Mouse (Mus musculus) induced T-regulatory cell, adult 2 months (primary cell): ENCODE measurements around the gene Ube2l3.
A peak's percentile ranks its signal among the peaks of the same experiment; 100 is the strongest.
"Not testable (repeated sequence)": the region's sequence is repeated elsewhere in the genome, so short reads cannot be mapped to it uniquely, and the experiment has no call there.

ENCODE experiments used
- DNase-seq: peaks from one replicate; pipeline ENCODE4 v3.0.0-alpha.2; 2012; ENCODE audit warnings: low read depth

Ube2l3 gene

DNA sequence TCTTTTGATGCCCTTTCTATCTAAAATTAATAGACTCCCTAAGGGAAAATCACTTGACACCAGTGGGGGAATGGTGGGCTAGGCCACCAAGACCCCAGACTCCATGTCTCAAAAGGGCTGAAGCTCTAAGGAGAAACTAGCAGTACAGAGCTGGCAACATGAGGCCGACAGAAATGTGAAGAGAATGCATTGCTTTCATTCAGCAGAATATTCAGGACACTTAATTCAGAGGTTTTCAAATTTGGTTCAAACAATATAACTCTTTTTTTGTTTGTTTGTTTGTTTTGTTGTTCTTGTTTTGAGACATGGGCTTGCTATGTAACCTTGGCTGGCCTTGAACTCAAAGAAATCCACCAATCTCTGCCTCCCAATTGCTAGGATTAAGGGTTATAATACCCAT lies at the start of gene Ube2l3:
Gene Ube2l3, minus strand, starts transcription at position 101 of the 400 bp plus-strand sequence.
- DNase-seq, result no peak

DNA sequence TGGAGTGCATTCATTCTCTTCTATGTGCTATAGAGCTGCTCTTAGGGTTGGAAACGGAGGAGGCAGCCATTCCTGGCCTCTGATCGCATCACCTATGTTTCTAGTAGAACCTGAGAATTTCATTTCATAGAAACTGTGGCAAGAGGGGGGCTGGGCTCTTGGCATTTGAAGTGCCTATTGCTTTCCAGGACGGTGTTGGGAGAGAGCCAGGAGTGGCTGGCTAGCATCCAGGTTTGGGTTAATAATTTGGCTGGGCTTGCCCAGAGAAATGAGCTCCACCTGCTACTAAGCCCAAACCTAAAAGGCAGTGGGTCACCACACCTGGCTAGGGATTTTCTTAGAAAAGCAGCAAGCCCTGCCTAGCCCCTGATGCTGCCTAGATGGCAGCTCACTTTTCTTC lies 49.1 kb upstream of the Ube2l3 start:
- DNase-seq, result no peak

DNA sequence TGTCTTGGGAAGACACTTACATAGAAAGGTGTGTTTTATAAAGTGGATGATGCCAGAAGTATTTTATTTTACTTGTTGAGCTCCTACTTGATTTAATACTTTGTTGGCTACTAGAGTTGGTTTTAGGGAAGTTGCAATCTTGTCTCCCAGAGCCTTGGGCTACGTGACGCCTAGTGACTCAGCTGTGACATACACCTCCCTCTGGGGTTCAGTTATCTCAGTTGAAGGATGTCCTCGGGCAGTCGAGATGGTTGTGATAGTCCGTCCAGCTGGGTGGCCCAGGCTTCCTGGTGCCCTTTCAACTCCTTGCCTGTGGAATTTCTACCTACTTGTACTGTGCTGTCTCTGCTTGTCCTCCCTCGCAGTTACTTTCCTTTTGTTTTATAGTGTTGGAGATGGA lies 46.7 kb upstream of the Ube2l3 start:
- DNase-seq, result no peak

DNA sequence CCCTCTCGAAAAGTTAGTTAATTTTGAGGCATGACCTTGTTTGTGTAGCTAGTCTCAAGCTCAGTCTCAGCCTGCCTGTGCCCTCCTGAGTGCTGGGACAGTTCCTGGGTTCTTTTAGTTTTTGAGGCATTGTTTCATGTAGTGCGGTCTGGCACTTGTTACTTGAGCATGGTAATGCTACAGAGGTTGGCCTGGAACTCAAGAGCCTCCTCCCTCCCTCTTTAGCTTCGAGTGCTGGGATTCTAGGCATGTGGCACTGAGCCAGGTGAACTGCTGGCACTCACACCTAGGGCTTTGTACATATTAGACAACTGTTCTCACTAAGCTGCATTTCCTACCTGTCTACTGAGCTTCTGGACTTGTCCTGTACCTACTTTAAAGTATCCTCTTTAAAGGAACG lies 45.3 kb upstream of the Ube2l3 start:
- no peak for DNase-seq

DNA sequence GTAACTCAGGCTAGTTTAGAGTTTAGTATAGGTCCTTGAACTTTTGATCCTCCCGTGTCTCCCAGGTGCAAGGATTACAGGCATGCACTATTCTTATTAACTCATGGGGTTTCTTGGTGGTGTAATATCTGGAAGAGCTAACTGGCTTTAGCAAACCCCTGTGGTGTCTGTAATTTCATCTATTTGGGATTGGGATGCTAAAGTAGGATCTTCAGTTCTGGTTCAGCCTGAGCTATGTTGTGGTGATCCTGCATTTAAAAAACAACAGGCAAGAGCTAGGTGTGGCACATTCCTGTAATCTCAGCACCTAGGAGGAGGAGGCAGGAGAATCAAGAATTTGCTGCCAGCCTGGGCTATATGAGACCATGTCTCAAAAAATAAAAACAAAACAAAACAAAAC lies 42.5 kb upstream of the Ube2l3 start:
- DNase-seq, result no peak

DNA sequence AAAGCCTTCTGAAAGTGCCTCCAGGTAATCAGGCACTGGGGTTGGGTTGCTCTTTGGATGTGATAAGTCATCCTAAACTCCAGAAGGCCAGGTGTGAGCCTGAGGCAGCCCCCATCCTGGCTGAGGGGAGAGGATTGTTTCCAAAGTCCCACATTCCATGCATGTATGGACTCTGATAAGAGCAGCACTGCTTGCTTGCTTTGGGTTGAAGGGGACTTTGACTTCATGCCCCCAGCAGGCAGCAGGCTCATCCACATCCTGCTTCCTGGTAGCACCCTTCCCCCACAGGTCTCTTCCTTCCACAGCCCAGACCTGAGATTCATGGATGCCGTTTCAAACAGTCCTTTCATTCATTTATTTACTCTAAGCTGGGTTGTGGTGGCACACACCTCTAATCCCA lies 41.3 kb upstream of the Ube2l3 start:
- no peak for DNase-seq

DNA sequence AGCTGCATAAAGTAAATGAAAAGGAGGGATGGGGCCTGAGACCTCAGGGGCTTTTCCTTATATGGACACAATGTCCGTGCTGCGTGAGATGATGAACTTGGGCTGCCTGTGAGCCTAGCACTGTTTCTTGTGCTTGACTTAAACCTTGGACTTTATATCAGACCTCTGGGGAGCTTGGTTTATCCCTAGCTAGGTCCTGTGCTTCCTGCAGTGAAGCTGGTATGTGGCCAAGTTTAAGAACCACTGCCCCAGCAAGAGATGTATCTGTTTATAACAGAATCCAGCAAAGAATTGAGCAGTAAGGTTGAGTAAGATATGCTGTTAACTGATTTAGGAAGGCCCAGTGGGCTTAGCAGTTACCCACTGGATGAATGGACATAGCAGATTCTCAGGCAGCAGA lies 37.0 kb upstream of the Ube2l3 start:
- DNase-seq, result no peak

DNA sequence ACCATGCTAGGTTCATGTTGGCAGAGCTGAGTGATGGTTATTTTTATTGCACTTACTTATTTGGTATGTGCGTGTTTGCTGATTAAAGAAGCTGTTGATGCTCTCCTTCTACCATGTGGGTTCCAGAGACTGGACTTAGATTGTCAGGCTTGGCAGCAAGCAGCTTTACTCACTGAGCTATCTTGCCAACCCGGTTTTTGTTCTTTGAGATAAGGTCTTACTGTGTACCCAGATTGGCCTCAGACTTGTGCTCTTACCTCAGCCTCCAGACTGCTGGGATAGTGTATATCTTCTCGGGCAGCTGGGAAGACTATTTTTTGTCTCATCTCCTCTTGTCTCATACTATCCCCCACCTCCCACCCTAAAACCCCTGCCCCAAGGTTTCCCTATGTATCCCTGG lies 35.2 kb upstream of the Ube2l3 start:
- no peak for DNase-seq

DNA sequence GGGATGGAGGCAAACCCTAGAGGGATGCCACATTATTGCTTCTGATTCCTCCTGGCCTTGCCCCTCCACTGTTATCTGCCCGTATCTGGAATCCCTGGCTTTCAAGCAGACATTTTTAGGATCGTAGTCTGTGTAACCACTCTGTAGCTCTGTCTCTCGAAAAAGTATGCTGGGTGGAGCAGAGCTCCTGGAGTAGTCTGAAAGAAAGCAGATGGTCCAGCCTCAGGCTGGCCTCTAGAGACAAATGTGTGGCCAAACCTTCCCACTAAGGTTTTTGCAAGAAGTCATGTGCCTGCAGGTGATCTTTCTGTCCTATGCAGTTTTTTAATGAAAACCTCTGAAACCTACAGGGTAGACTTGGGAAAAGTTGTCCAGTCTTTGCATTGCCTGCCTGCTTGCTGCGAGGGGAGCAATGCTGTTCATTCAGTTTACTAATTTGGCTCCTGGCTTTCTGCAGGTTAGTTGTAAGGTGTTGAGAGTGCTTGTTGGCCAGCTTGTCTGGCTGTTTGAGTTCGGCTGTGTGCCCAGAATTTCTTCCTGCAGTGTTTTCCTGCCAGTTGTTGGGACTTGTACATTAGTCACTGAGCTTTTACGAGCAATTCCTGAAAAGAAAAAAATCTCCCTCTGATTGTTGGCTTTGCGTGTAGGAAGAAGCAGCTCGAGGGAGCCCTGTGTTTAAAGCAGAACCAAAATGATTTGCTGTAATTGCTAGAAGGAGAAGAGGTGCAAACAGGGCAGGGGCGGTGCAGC lies 32.6 kb upstream of the Ube2l3 start:
- DNase-seq, result peak; percentile 11

DNA sequence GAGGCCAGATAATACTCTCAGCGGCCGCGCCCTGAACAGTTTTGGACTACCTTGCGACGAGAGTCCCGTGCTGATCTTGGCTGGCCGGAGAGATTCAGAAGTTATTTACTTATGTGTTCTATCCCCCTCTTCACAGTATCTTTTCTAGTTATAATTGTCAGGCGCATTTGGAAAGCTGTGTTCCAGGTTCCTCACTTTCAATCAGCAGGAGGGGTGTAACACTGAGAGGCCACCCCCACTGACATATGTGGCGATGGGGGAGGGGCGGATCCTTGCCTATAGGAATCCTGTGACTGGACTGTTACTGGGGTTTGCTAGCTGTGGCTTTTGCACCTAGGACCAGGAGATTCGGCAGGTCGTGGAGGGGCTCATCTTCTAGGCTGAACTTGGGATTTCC lies 32.0 kb upstream of the Ube2l3 start:
- peak; percentile 40 for DNase-seq

DNA sequence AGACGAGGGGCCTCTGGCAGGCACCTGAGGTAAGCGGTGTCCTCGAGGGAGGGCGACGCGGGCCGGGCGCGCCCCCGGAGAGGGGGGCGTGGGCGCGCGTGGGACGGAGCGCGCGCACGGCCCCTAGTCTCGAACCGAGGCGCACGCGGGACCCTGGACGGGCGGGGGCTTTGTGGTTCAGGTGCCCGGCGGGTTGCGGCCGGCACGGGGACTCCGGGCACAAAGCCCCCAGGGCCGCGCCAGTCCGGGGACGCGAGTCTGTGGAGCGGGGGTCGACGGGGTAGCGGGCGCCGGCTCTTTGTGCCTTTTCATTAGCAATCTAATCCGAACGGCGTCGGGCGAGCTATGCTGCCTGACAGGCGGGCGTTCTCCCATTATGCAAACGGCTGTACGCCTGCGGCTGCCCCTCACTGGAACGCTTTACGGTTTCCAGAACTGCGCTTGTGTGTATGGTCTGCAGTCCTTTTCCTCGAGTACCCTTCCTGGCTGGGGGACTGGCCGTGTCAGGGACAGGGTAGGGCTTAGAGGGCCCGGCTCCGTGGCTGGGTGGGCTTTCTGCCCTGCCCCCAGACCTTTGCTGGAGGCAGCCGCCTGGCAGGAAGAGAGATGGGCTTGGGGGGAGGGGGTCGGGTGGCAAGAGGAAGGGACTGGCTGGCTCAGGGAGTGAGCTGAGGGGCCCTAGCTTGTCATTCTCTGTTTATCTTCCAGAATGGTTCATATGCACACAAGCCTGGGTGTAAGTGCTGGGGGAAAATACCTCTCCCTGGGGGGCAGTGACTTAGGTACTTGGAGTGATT lies 31.5 kb upstream of the Ube2l3 start:
- peak; percentile 54 for DNase-seq

DNA sequence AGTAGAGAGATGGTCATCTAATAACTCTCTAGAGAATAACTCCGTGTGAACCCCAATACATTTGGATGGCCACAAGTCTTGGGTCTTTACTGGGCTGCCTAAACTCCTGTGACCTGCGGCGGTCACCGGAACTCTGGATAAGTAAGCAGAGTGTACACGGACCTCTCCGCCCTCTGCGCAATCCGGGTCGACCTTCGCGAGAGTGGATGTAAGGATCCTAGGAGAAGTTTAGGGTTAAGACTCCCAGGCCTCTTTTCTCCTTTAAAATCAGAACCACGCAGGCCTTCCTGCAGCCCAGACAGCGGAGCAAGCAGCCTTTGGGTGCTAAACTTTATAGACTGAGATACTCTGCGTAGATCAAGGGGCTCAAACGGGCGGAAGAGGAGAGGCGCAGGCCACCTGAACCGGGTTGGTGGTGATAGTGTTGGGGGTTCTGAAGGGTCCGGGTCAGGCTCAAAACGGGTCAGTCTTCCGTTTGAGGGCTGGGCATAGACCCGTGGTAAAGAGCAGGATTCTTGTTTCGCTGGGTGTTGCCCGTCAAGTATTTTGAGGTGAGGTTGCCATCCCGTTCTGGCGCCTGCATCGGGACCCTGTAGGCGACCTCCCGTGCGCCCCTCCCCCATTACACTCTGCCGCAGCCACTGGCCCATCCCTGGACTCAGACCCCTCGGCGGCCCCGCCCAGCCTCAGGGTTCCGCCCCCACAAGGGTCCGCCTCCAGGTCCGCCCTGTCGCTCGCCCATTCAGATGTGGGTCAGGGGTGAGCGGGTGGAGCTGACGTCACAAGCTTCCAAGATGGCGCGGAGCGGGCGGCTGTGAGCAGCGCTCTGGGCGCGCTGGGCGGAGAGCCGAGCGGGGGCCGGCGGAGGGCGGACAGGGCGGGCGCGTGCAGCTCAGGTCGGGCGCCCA lies 30.6 kb upstream of the Ube2l3 start, which contains the start of gene Hic2:
Gene Hic2, plus strand, starts transcription at position 779 of the 908 bp plus-strand sequence.
- DNase-seq, result peak; percentile 94

DNA sequence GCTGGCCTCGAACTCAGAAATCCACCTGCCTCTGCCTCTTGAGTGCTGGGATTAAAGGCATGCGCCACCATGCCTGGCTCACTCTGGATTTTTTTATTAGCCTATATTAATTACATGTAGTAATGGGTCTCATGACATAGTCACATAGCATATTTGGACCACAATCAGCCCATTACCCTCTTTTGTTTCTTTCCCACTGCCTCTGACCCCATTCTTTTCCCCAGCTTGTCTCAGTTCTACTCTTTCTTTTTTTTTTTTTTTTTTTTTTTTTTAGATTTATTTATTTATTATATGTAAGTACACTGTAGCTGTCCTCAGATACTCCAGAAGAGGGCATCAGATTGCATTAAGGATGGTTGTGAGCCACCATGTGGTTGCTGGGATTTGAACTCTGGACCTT lies 29.1 kb upstream of the Ube2l3 start:
- DNase-seq, result not testable (repeated sequence)

DNA sequence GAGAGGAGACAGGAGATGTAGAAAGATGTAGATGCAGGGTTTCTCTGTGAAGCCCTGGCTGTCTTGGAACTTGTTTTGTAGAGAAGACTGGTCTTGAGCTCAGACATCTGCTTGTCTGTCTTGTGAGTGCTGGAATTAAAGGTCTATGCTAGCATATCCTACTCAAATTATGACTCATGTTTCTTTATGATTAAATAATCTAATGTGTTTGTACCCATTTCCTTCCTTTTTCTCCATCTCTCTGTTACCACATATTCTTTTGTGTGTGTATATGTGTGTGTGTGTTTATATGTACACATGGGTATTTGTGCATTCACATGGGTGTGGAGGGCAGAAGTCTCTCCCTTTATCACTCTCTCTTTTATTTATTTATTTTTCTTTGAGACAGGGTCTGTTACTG lies 24.0 kb upstream of the Ube2l3 start:
- no peak for DNase-seq

DNA sequence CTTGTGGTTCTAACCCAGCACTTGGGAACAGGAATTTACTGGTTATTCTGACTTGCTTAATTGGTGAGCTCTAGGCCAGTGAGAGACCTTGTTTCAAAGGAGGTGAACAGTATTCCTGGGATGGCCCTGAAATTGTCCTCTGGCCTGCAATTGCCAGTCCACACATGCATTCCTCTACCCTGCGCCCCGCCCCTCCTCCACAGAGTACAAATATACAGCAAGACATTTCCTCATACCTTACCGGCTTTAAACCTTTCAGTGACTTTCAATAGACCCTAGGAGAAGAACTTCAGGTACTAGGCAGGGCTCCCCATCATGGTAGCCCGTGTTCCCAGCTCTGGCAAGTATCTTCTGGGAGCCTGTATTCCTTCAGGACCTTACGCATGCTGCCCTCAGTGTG lies 23.1 kb upstream of the Ube2l3 start:
- DNase-seq, result no peak

DNA sequence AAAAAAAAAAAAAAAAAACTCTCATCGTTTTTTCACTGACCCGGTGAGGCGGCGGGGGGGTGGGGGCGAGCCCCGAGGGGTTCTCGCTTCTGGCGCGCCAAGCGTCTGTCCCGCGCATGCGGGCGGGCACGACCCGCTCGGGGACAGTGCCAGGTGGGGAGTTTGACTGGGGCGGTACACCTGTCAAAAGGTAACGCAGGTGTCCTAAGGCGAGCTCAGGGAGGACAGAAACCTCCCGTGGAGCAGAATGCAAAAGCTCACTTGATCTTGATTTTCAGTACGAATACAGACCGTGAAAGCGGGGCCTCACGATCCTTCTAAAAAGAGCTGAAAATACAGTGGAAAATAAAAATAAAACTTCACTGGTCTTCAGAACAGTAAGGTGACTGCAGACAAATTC lies 19.7 kb upstream of the Ube2l3 start:
- peak; percentile 91 for DNase-seq

DNA sequence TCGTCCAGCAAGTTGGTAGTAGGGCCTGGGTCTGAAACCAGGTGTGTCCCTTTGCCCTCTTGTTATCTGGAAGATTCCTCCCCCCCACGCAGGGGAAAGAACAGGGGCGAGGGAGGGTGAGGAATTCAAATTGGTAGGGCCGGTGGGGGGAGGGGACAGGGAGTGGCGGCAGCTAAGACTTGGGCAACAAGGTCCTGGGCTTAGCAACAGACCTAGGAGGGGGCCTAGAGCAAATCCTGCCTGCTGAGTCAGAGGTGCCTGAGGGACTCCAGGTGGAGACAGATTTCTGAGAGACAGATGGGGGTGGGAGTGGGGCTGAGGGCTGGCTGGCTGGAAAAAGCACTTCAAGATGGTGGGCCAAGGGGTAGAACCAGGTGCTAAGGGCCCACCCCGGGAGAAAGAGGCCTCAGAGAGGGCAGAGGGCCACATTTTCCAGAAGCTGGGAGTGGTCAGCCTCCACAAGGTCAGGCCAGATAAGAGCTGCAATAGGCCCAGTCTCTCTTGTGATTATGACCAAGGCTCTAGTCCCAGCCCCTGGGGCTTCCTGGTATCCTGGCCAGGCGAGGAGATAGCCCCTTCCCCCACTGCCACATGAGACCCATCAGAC lies 17.8 kb upstream of the Ube2l3 start:
- no peak for DNase-seq

DNA sequence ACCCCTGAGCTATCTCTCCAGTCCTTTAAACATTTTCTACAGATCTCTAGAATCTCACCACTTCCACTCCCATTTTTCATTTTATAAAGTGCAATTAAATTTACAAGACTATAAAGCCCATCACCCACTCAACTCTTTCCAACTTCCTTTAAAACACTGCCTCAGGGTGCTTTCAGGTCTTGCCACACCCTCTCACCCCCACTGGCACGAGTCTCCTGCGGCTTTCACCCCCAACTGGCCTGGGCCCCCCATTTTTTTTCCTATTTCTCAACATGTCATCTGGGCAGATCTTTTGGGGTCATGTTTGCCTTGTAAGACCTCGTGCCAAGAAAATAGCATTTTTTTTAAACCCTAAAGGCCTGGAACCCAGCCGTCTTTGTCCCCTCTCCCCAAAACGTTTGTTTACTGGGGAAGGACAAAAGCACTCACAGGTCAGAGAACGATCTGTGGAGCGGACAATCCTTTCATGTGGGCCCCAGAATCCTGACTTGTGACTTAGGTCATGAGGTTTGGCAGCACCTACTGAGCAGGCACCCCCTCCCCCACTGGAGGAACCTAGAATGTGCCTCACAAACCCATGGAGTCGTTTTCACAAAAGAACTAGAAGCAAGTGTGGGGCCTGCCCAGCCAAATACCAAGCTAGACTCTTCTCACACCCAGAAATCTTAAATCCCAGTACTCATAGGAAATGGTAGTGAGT lies 14.6 kb upstream of the Ube2l3 start:
- DNase-seq, result no peak

DNA sequence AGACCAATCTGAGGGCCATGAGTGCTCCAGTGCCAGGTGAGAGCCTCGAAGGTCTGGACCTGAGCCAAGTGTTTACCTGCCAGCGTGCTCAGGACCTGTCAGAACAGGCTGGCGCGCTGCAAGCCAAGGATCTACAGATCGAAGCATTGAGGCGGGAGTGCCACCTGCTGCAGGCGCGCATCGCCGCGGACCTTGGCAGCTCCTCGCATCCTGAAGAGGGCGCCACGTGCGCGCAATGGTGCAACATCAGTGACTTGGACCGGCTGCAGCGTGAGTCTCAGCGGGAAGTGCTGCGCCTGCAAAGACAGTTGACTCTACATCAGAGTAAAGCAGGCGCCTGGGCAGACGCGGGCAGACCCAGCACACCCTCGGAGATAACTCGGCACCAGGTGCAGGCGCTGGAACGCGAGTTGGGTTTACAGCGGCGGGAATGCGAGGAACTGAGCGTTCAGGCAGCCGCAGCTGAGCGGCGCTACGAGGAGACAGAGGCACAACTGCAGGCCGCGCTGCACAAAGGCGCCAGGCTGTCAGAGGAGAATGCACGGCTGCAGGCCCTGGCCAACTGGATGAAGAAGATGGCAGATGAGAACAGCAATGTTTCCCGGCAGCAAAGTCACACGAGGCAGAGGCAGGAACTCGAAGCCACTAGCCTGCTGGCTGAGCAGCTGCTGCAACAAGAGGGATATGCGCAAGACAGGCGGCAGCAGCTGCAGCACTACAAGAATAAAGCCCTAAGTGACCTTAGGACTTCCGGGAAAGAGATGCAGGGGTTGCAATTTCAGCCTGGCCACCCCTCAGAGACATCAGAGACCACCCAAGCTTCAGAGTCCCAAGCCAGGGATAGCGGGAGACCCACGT lies 7.8 kb upstream of the Ube2l3 start:
- peak; percentile 93 for DNase-seq

DNA sequence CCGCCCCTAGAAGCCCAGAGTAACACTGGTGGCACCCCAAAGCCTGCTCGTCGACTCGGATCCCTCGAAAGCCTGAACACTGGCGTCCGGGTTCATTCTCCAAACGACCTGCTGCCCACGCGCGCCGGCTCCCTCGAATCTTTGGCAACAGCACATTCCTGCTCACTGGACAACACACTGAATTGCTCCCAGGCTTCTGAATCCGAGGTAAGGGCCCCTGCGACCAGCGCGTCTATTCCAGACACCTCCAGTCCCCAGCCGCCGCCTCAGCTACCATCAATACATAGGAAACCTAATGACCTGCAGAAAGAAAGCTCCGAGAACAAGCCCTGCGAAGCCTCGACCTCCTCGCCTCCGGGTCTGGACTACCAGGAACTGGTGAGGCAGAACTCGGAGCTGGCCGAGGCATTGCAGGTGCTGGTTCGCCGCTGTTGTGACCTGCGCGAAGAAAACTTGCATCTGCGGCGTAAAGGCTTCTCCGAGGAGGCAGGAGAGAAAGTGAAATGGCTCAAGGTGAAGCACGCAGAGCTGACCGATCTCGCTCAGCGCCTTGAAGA lies 7.0 kb upstream of the Ube2l3 start:
- DNase-seq, result no peak
